Mouse (Mus musculus) forebrain, postnatal 0 days (tissue): ENCODE measurements at regions not wholly inside any gene's neighbourhood (a gene's known extent, or its start where the extent isn't known, plus 50 kb on each side); places are given as distances from the start of the nearest gene placed in this dataset.

Experiments used
- ATAC-seq: fragments of 200-750 bp; cut with Nextera tagmentation; 2 replicates; pipeline ENCODE4 v1.8.0; 2017; ENCODE audit warnings: mild to moderate bottlenecking, moderate library complexity
- DNase-seq: peaks from one replicate; pipeline ENCODE4 v3.0.0-alpha.2; 2015
- H3K27ac ChIP-seq: fragments of 300-500 bp; sonication (generic); 2 replicates; pipeline ENCODE4 v1.5.1; 2014; ENCODE audit warnings: low read depth, mild to moderate bottlenecking, antibody characterized with exemption, low read length, moderate library complexity, mixed read lengths
- H3K27me3 ChIP-seq: fragments of 300-500 bp; sonication (generic); 2 replicates; pipeline ENCODE4 v1.6.1; 2014; ENCODE audit warnings: mild to moderate bottlenecking, low read length, mixed read lengths; ENCODE audit not compliant: insufficient read depth
- H3K36me3 ChIP-seq: fragments of 300-500 bp; sonication (generic); 2 replicates; pipeline ENCODE4 v1.6.1; 2014; ENCODE audit warnings: mild to moderate bottlenecking, moderate library complexity; ENCODE audit not compliant: insufficient read depth
- H3K4me1 ChIP-seq: fragments of 300-500 bp; sonication (generic); 2 replicates; pipeline ENCODE4 v1.6.1; 2014; ENCODE audit warnings: antibody characterized with exemption; ENCODE audit not compliant: insufficient read depth
- H3K4me2 ChIP-seq: fragments of 300-500 bp; sonication (generic); 2 replicates; pipeline ENCODE4 v1.6.1; 2014; ENCODE audit warnings: low read depth, mild to moderate bottlenecking, moderate library complexity
- H3K4me3 ChIP-seq: fragments of 300-500 bp; sonication (generic); 2 replicates; pipeline ENCODE4 v1.5.1; 2014; ENCODE audit warnings: low read depth, low read length, mixed read lengths
- H3K9ac ChIP-seq: fragments of 300-500 bp; sonication (generic); 2 replicates; pipeline ENCODE4 v1.6.1; 2014; ENCODE audit warnings: mild to moderate bottlenecking
- H3K9me3 ChIP-seq: fragments of 300-500 bp; sonication (generic); 2 replicates; pipeline ENCODE4 v1.6.1; 2016; ENCODE audit warnings: low read length
- CTCF ChIP-seq: sonication (generic); IDR thresholded peaks from 2 replicates; pipeline ENCODE4 v1.5.1; 2016; ENCODE audit warnings: antibody characterized with exemption, control low read depth, low read depth
- WGBS: fragments of 180-500 bp; shearing (Covaris S2); extraction: QIAGEN DNeasy Blood & Tissue Kit; methylation state at CpG from one replicate; pipeline ENCODE4 v1.1.7; 2014; 5-methylcytosine and 5-hydroxymethylcytosine counted together

- Histone ChIP-seq H3K27ac (no peak overlapping the region), H3K27me3 (no peaks in the 10 kb centered on the region), H3K4me2 (no peak overlapping the region), H3K36me3 (no peaks in the 10 kb centered on the region), H3K4me1 (no peaks in the 10 kb centered on the region), H3K9ac (no peak overlapping the region), H3K4me3 (no peak overlapping the region), H3K9me3 (no peaks in the 10 kb centered on the region)
- TF ChIP-seq CTCF = no peak
- DNase-seq = peak; percentile 7
- no peak for ATAC-seq
These were observed 361.7 kb upstream of the Negr1 start for GRCm38 (mm10) chr3:156199749-156200467.

DNA sequence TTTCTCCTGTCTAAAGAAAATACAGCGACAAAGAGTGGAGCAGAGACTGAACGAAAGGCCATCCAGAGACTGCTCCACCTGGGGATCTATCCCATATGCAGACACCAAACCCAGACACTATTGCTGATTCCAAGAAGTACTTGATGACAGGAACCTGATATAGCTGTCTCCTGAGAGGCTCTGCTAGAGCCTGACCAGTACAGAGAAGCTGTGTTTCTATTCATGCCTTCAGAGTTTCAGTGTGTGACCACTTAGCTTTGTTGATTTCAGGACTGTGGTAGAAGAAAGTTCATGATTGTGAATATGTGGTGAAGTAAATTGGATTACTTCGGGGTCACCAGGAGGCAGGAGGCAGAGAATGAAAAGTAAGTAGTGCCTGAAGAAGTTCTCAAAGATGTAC is 356.3 kb upstream of the Negr1 start:
- WGBS = 86% methylated on average over 3 of the region's 3 CpGs
- Histone ChIP-seq H3K4me2 (no peak overlapping the region), H3K9me3 (no peaks in the 10 kb centered on the region), H3K36me3 (no peaks in the 10 kb centered on the region), H3K4me1 (no peaks in the 10 kb centered on the region), H3K27me3 (no peaks in the 10 kb centered on the region), H3K4me3 (no peak overlapping the region), H3K27ac (no peak overlapping the region), H3K9ac (no peak overlapping the region)
- no peak for TF ChIP-seq CTCF
- ATAC-seq (no peak), DNase-seq (no peak)

- WGBS = 43% methylated on average over 1 of the region's 1 CpGs
- ATAC-seq (no peak), DNase-seq (no peak)
- Histone ChIP-seq H3K27ac (no peak overlapping the region), H3K9me3 (no peaks in the 10 kb centered on the region), H3K36me3 (no peaks in the 10 kb centered on the region), H3K4me2 (no peak overlapping the region), H3K4me1 (no peaks in the 10 kb centered on the region), H3K4me3 (no peak overlapping the region), H3K27me3 (no peaks in the 10 kb centered on the region), H3K9ac (no peak overlapping the region)
- no peak for TF ChIP-seq CTCF
These were observed 353.2 kb upstream of the Negr1 start for GRCm38 (mm10) chr3:156208420-156208819.

GRCm38 (mm10) chr3:156210827-156211226 is 350.8 kb upstream of the Negr1 start:
- peak; percentile 63; the same call in 1 of the 2 replicates for ATAC-seq
- Histone ChIP-seq H3K9ac (no peak overlapping the region), H3K27me3 (no peaks in the 10 kb centered on the region), H3K27ac (no peak overlapping the region), H3K4me3 (no peak overlapping the region), H3K9me3 (no peaks in the 10 kb centered on the region), H3K36me3 (no peaks in the 10 kb centered on the region), H3K4me1 (no peaks in the 10 kb centered on the region), H3K4me2 (no peak overlapping the region)
- no peak for TF ChIP-seq CTCF
- peak; percentile 27 for DNase-seq
- 63% methylated on average over 4 of the region's 4 CpGs for WGBS

- Histone ChIP-seq H3K36me3 (no peaks in the 10 kb centered on the region), H3K4me2 (no peak overlapping the region), H3K9ac (no peak overlapping the region), H3K9me3 (no peaks in the 10 kb centered on the region), H3K4me3 (no peak overlapping the region), H3K4me1 (no peaks in the 10 kb centered on the region), H3K27me3 (no peaks in the 10 kb centered on the region), H3K27ac (no peak overlapping the region)
- no peak for DNase-seq
- no peak for TF ChIP-seq CTCF
- ATAC-seq = no peak
- 38% methylated on average over 1 of the region's 1 CpGs for WGBS
These were observed 346.8 kb upstream of the Negr1 start for GRCm38 (mm10) chr3:156214823-156215222.

DNA sequence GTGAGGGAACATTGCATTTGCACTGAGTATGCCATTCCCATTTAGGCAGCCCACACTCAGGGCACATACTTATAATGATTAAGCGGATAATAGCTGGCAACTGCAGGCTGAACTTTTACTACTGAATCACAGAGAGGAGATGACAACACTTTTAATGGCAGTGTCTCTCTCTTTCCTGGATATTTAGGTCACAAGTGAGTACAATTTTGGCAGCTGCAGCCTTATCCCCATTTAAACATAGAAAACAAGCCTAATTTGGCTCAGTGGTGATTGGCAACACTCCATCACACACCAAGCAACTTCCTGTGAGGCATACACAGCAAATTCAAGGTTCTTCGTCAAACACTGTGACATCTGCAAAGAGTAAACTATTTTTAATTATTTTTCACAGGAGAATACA is 329.5 kb upstream of the Negr1 start:
- no peak for TF ChIP-seq CTCF
- no peak overlapping the region for H3K4me2 ChIP-seq
- DNase-seq (no peak), ATAC-seq (no peak)
- no peaks in the 10 kb centered on the region for H3K36me3 ChIP-seq
- no peak overlapping the region for H3K9ac ChIP-seq
- H3K27me3 ChIP-seq = no peaks in the 10 kb centered on the region
- H3K4me1 ChIP-seq = no peaks in the 10 kb centered on the region
- no peak overlapping the region for H3K4me3 ChIP-seq
- no peaks in the 10 kb centered on the region for H3K9me3 ChIP-seq
- no peak overlapping the region for H3K27ac ChIP-seq
- 64% methylated on average over 2 of the region's 2 CpGs for WGBS

GRCm38 (mm10) chr3:156235955-156236354 is 325.6 kb upstream of the Negr1 start:
- H3K36me3 ChIP-seq = no peaks in the 10 kb centered on the region
- no peak for TF ChIP-seq CTCF
- H3K4me1 ChIP-seq = no peaks in the 10 kb centered on the region
- H3K9ac ChIP-seq = no peak overlapping the region
- H3K27ac ChIP-seq = no peak overlapping the region
- H3K4me2 ChIP-seq = no peak overlapping the region
- ATAC-seq (no peak), DNase-seq (no peak)
- no peaks in the 10 kb centered on the region for H3K9me3 ChIP-seq
- H3K4me3 ChIP-seq = no peak overlapping the region
- WGBS = 97% methylated on average over 4 of the region's 4 CpGs
- no peaks in the 10 kb centered on the region for H3K27me3 ChIP-seq
